Mouse (Mus musculus): ENCODE data around the gene Eprs. TPM values are rescaled to one million over a fixed set of nuclear protein-coding genes. Genes with fewer than 3 reads are reported as not detected.
A peak's percentile ranks its signal among the peaks of the same experiment; 100 is the strongest.

Gene Eprs
- polyA plus RNA-seq, 1 experiment from 2014 or later, result 128 TPM

- WGBS, result 81% methylated on average over 5 of the region's 5 CpGs
- no peak overlapping the region for H3K27ac ChIP-seq (ENCODE audit: low read length)
- H3K4me1 ChIP-seq (ENCODE audit: control insufficient read depth, insufficient read depth, low read length), result peaks cover 8% of the 10 kb centered on the region
- no peaks in the 10 kb centered on the region for H3K36me3 ChIP-seq (ENCODE audit: control insufficient read depth, insufficient read depth, low read length)
- H3K27me3 ChIP-seq (ENCODE audit: control insufficient read depth, insufficient read depth, low read length), result no peaks in the 10 kb centered on the region
- H3K9ac ChIP-seq (ENCODE audit: low read length), result no peak overlapping the region
- no peak overlapping the region for H3K4me3 ChIP-seq (replicated peaks; ENCODE audit: low read length)
- no peak for ATAC-seq (ENCODE audit: insufficient read depth, low FRiP score)
- no peaks in the 10 kb centered on the region for H3K9me3 ChIP-seq (replicated peaks; ENCODE audit: control insufficient read depth, low read length)
- H3K4me2 ChIP-seq (ENCODE audit: low read depth, low read length), result no peak overlapping the region
Observed at GRCm38 (mm10) chr1:185333651-185334050, 29.2 kb upstream of the Eprs start.

GRCm38 (mm10) chr1:185334136-185334535 lies 28.7 kb upstream of the Eprs start:
- peaks cover 8% of the 10 kb centered on the region for H3K4me1 ChIP-seq (ENCODE audit: control insufficient read depth, insufficient read depth, low read length)
- H3K9ac ChIP-seq (ENCODE audit: low read length), result no peak overlapping the region
- H3K27me3 ChIP-seq (ENCODE audit: control insufficient read depth, insufficient read depth, low read length), result no peaks in the 10 kb centered on the region
- 84% methylated on average over 4 of the region's 4 CpGs for WGBS
- no peak overlapping the region for H3K4me3 ChIP-seq (replicated peaks; ENCODE audit: low read length)
- H3K36me3 ChIP-seq (ENCODE audit: control insufficient read depth, insufficient read depth, low read length), result no peaks in the 10 kb centered on the region
- no peak overlapping the region for H3K4me2 ChIP-seq (ENCODE audit: low read depth, low read length)
- ATAC-seq (ENCODE audit: insufficient read depth, low FRiP score), result no peak
- no peak overlapping the region for H3K27ac ChIP-seq (ENCODE audit: low read length)
- no peaks in the 10 kb centered on the region for H3K9me3 ChIP-seq (replicated peaks; ENCODE audit: control insufficient read depth, low read length)

GRCm38 (mm10) chr1:185335231-185335765 lies 27.5 kb upstream of the Eprs start:
- peaks cover 3% of the 10 kb centered on the region; the same call in 1 of the 2 replicates for H3K36me3 ChIP-seq (ENCODE audit: control insufficient read depth, insufficient read depth, low read length)
- no peaks in the 10 kb centered on the region for H3K27me3 ChIP-seq (ENCODE audit: control insufficient read depth, insufficient read depth, low read length)
- ATAC-seq (ENCODE audit: insufficient read depth, low FRiP score), result no peak
- WGBS, result 78% methylated on average over 6 of the region's 6 CpGs
- H3K9me3 ChIP-seq (replicated peaks; ENCODE audit: control insufficient read depth, low read length), result no peaks in the 10 kb centered on the region
- no peak overlapping the region for H3K4me3 ChIP-seq (replicated peaks; ENCODE audit: low read length)
- no peak overlapping the region for H3K27ac ChIP-seq (ENCODE audit: low read length)
- H3K4me2 ChIP-seq (ENCODE audit: low read depth, low read length), result no peak overlapping the region
- H3K4me1 ChIP-seq (ENCODE audit: control insufficient read depth, insufficient read depth, low read length), result peaks cover 8% of the 10 kb centered on the region
- H3K9ac ChIP-seq (ENCODE audit: low read length), result no peak overlapping the region

GRCm38 (mm10) chr1:185336535-185336934 lies 26.3 kb upstream of the Eprs start:
- Histone ChIP-seq H3K27ac (ENCODE audit: low read length) (no peak overlapping the region), H3K27me3 (ENCODE audit: control insufficient read depth, insufficient read depth, low read length) (no peaks in the 10 kb centered on the region), H3K9ac (ENCODE audit: low read length) (no peak overlapping the region), H3K4me3 (replicated peaks; ENCODE audit: low read length) (no peak overlapping the region), H3K9me3 (replicated peaks; ENCODE audit: control insufficient read depth, low read length) (no peaks in the 10 kb centered on the region), H3K4me2 (ENCODE audit: low read depth, low read length) (no peak overlapping the region), H3K4me1 (ENCODE audit: control insufficient read depth, insufficient read depth, low read length) (peaks cover 8% of the 10 kb centered on the region), H3K36me3 (ENCODE audit: control insufficient read depth, insufficient read depth, low read length) (peaks cover 3% of the 10 kb centered on the region; the same call in 1 of the 2 replicates)
- peak; percentile 54; the same call in 1 of the 2 replicates for ATAC-seq (ENCODE audit: insufficient read depth, low FRiP score)
- 26% methylated on average over 3 of the region's 3 CpGs for WGBS

DNA sequence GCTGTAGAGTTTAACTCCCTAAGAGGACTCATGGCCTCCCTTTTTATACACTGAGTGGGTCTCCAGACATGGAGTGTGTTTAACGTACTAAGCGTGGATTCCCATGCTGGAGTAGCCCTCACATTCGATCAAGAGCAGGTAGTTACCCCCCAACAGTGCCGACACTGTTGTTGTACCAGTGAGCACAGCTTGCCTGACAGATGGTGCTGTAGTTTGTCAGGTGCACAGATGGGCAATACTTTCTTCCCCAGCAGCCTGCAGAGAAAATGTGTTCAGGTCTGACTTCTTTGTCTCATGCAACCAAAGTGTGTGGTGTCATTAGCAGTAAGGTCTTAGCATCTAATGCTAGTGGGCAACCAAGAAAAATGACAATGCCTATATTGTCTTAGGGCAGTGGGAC lies 20.4 kb upstream of the Eprs start:
- H3K4me1 ChIP-seq (ENCODE audit: control insufficient read depth, insufficient read depth, low read length), result 0 out of 2 replicates have a peak, but pooled peaks cover under 1% of the 10 kb centered on the region
- no peaks in the 10 kb centered on the region for H3K27me3 ChIP-seq (ENCODE audit: control insufficient read depth, insufficient read depth, low read length)
- no peak overlapping the region for H3K9ac ChIP-seq (ENCODE audit: low read length)
- peaks cover 3% of the 10 kb centered on the region; the same call in 1 of the 2 replicates for H3K36me3 ChIP-seq (ENCODE audit: control insufficient read depth, insufficient read depth, low read length)
- no peaks in the 10 kb centered on the region for H3K9me3 ChIP-seq (replicated peaks; ENCODE audit: control insufficient read depth, low read length)
- no peak overlapping the region for H3K4me2 ChIP-seq (ENCODE audit: low read depth, low read length)
- ATAC-seq (ENCODE audit: insufficient read depth, low FRiP score), result no peak
- no peak overlapping the region for H3K4me3 ChIP-seq (replicated peaks; ENCODE audit: low read length)
- H3K27ac ChIP-seq (ENCODE audit: low read length), result no peak overlapping the region
- WGBS, result 91% methylated on average over 4 of the region's 4 CpGs

DNA sequence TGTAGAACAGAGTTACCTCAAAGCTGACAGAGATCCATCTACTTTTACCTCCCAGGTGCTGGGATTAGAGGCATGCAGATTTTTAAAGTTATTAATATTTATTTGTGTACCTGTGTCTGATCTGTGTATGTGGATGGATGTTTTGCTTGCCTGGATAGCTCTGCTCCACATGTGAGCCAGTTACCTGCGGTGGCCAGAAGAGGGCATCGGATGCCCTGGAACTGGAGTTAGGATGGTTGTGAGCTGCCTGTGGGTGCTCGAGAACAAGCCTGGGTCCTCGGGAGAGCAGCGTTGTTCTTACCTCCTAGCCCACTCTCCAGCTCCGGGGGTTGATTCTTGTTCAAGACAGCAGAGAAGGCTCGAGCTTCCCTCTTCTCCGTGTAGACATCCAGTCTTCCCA lies 19.4 kb upstream of the Eprs start:
- H3K9me3 ChIP-seq (replicated peaks; ENCODE audit: control insufficient read depth, low read length), result no peaks in the 10 kb centered on the region
- H3K27ac ChIP-seq (ENCODE audit: low read length), result no peak overlapping the region
- H3K4me1 ChIP-seq (ENCODE audit: control insufficient read depth, insufficient read depth, low read length), result no peaks in the 10 kb centered on the region
- H3K4me2 ChIP-seq (ENCODE audit: low read depth, low read length), result no peak overlapping the region
- WGBS, result 86% methylated on average over 8 of the region's 8 CpGs
- ATAC-seq (ENCODE audit: insufficient read depth, low FRiP score), result no peak
- H3K9ac ChIP-seq (ENCODE audit: low read length), result no peak overlapping the region
- H3K36me3 ChIP-seq (ENCODE audit: control insufficient read depth, insufficient read depth, low read length), result peaks cover 3% of the 10 kb centered on the region; the same call in 1 of the 2 replicates
- no peaks in the 10 kb centered on the region for H3K27me3 ChIP-seq (ENCODE audit: control insufficient read depth, insufficient read depth, low read length)
- H3K4me3 ChIP-seq (replicated peaks; ENCODE audit: low read length), result no peak overlapping the region

DNA sequence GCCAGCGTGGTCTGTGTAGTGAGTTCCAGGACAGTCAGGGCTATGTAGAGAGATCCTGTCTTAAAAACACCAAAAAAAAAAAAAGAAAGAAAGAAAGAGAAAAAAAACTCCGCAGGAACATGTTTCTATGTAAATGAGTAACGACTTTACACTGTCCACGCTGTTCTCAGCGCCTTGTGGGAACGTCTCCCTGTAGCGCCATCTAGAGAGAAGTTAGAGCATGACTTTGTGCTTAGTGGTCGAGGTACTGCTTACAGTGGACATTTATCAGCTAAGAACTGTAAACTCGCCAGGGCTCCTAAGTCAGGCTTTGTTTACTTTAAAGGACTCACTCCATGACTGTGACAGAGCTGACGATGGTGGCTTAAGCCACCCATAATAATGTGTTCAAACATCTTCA lies 16.7 kb upstream of the Eprs start:
- Histone ChIP-seq H3K9ac (ENCODE audit: low read length) (no peak overlapping the region), H3K4me1 (ENCODE audit: control insufficient read depth, insufficient read depth, low read length) (no peaks in the 10 kb centered on the region), H3K27ac (ENCODE audit: low read length) (no peak overlapping the region), H3K9me3 (replicated peaks; ENCODE audit: control insufficient read depth, low read length) (no peaks in the 10 kb centered on the region), H3K36me3 (ENCODE audit: control insufficient read depth, insufficient read depth, low read length) (peaks cover 4% of the 10 kb centered on the region; the same call in 1 of the 2 replicates), H3K4me2 (ENCODE audit: low read depth, low read length) (no peak overlapping the region), H3K4me3 (replicated peaks; ENCODE audit: low read length) (no peak overlapping the region), H3K27me3 (ENCODE audit: control insufficient read depth, insufficient read depth, low read length) (no peaks in the 10 kb centered on the region)
- ATAC-seq (ENCODE audit: insufficient read depth, low FRiP score), result no peak
- WGBS, result 67% methylated on average over 10 of the region's 10 CpGs

DNA sequence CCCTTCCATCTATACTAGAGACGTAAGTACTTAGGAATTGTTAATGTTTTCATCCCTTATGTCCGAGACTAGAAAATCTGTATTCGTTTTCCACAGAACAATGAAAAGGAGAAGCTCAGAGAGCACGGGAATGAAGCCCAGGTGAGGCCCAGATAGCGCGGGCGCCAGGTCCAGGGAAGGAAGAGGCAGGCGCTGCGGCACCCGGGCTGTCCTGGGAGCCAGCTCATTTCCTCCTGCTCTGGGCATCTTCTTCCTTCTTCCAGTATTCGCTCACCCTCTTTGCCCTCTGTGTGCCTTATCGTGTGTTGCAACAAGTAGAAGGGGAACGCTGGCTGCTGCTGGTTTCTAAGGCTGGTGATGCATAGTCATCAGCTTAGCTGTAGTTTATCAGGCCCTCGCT lies 13.1 kb upstream of the Eprs start:
- H3K4me3 ChIP-seq (replicated peaks; ENCODE audit: low read length), result no peak overlapping the region
- H3K4me1 ChIP-seq (ENCODE audit: control insufficient read depth, insufficient read depth, low read length), result no peaks in the 10 kb centered on the region
- H3K4me2 ChIP-seq (ENCODE audit: low read depth, low read length), result no peak overlapping the region
- peaks cover 16% of the 10 kb centered on the region for H3K36me3 ChIP-seq (ENCODE audit: control insufficient read depth, insufficient read depth, low read length)
- H3K9me3 ChIP-seq (replicated peaks; ENCODE audit: control insufficient read depth, low read length), result no peaks in the 10 kb centered on the region
- no peak for ATAC-seq (ENCODE audit: insufficient read depth, low FRiP score)
- H3K27me3 ChIP-seq (ENCODE audit: control insufficient read depth, insufficient read depth, low read length), result no peaks in the 10 kb centered on the region
- no peak overlapping the region for H3K9ac ChIP-seq (ENCODE audit: low read length)
- H3K27ac ChIP-seq (ENCODE audit: low read length), result no peak overlapping the region
- WGBS, result 94% methylated on average over 14 of the region's 14 CpGs

- Histone ChIP-seq H3K4me3 (replicated peaks; ENCODE audit: low read length) (no peak overlapping the region), H3K9ac (ENCODE audit: low read length) (no peak overlapping the region), H3K4me2 (ENCODE audit: low read depth, low read length) (no peak overlapping the region), H3K4me1 (ENCODE audit: control insufficient read depth, insufficient read depth, low read length) (no peaks in the 10 kb centered on the region), H3K27ac (ENCODE audit: low read length) (no peak overlapping the region), H3K27me3 (ENCODE audit: control insufficient read depth, insufficient read depth, low read length) (no peaks in the 10 kb centered on the region), H3K9me3 (replicated peaks; ENCODE audit: control insufficient read depth, low read length) (no peaks in the 10 kb centered on the region), H3K36me3 (ENCODE audit: control insufficient read depth, insufficient read depth, low read length) (peaks cover 16% of the 10 kb centered on the region)
- WGBS, result 93% methylated on average over 4 of the region's 4 CpGs
- ATAC-seq (ENCODE audit: insufficient read depth, low FRiP score), result no peak
Observed at GRCm38 (mm10) chr1:185350611-185351010, 12.2 kb upstream of the Eprs start.
